Mouse (Mus musculus) forelimb bud, embryonic 11.5 days (tissue): ENCODE data around the gene 1700123K08Rik.
"Not testable (repeated sequence)": the region's sequence is repeated elsewhere in the genome, so short reads cannot be mapped to it uniquely, and the experiment has no call there.

ENCODE experiments used
- DNase-seq: peaks from one replicate; pipeline ENCODE4 v3.0.0-alpha.2; 2012; ENCODE audit warnings: low read depth, low spot score

1700123K08Rik gene

GRCm38 (mm10) chr5:138564612-138565011 lies at the start of gene 1700123K08Rik:
TSS of gene 1700123K08Rik (minus strand) at chr5:138564712.
- not testable (repeated sequence) for DNase-seq

GRCm38 (mm10) chr5:138587396-138587795 lies 22.9 kb upstream of the 1700123K08Rik start:
- DNase-seq, result no peak

DNA sequence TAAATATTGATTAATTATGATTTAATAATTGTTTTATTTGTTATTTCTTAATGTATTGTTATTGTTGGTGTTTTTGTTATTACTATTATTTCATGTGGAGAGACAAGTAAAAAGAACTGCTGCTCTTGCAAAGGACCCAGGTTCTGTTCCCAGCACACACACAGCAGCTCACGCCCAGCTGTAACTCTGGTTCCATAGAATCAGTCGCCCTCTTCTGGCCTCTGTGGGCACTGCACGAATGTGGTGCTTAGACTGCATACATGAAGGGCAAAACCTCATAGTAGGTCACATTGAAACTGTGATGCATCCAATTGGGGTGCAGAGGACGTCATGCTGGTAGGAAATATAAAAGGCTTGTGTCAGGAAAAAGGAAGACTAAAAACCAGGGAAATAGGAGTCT lies 7.1 kb upstream of the 1700123K08Rik start:
- DNase-seq, result peak; percentile 73

GRCm38 (mm10) chr5:138552718-138553117 lies 11.8 kb downstream of the 1700123K08Rik start:
- DNase-seq, result peak; percentile 38

GRCm38 (mm10) chr5:138532491-138532890 lies 32.0 kb downstream of the 1700123K08Rik start:
- no peak for DNase-seq
